Mouse (Mus musculus): ENCODE measurements around the gene Syt7. TPM values are rescaled to one million over a fixed set of nuclear protein-coding genes. Genes with fewer than 3 reads are reported as not detected.

Gene Syt7
- total RNA-seq, 2 experiments from 2014 or later = not detected

Other genes starting within 250 kb of the Syt7 start
- 68.1 and 70.8 TPM in 2 replicates for gene Fads1, start 206.2 kb upstream of the Syt7 start, total RNA-seq (2015; ENCODE audit: low replicate concordance)
- gene Fads1, start 206.2 kb upstream of the Syt7 start, total RNA-seq (2017; ENCODE audit: low replicate concordance) = 47.4 and 51.1 TPM in 2 replicates
- gene Tmem258, start 185.1 kb upstream of the Syt7 start, total RNA-seq (2015; ENCODE audit: low replicate concordance) = 117 and 140 TPM in 2 replicates
- gene Tmem258, start 185.1 kb upstream of the Syt7 start, total RNA-seq (2017; ENCODE audit: low replicate concordance) = 52.0 and 82.2 TPM in 2 replicates
- 84.0 and 108 TPM in 2 replicates for gene Fen1, start 184.9 kb upstream of the Syt7 start, total RNA-seq (2015; ENCODE audit: low replicate concordance)
- 100 and 189 TPM in 2 replicates for gene Fen1, start 184.9 kb upstream of the Syt7 start, total RNA-seq (2017; ENCODE audit: low replicate concordance)
- gene Myrf, start 148.3 kb upstream of the Syt7 start, total RNA-seq (2015; ENCODE audit: low replicate concordance) = not detected in 2 replicates
- gene Myrf, start 148.3 kb upstream of the Syt7 start, total RNA-seq (2017; ENCODE audit: low replicate concordance) = not detected in 2 replicates
- gene Dagla, start 84.2 kb upstream of the Syt7 start, total RNA-seq (2015; ENCODE audit: low replicate concordance) = not detected in 2 replicates
- gene Dagla, start 84.2 kb upstream of the Syt7 start, total RNA-seq (2017; ENCODE audit: low replicate concordance) = not detected in 2 replicates
- not detected in 2 replicates for gene Lrrc10b, start 68.4 kb downstream of the Syt7 start, total RNA-seq (2015; ENCODE audit: low replicate concordance)
- not detected in 2 replicates for gene Lrrc10b, start 68.4 kb downstream of the Syt7 start, total RNA-seq (2017; ENCODE audit: low replicate concordance)
- gene Ppp1r32, start 93.8 kb downstream of the Syt7 start, total RNA-seq (2015; ENCODE audit: low replicate concordance) = not detected in 2 replicates
- gene Ppp1r32, start 93.8 kb downstream of the Syt7 start, total RNA-seq (2017; ENCODE audit: low replicate concordance) = 1.4 TPM in 1 of 2 replicates, not detected in the other
- 73.4 and 91.5 TPM in 2 replicates for gene Cpsf7, start 136.2 kb downstream of the Syt7 start, total RNA-seq (2015; ENCODE audit: low replicate concordance)
- 63.5 and 75.6 TPM in 2 replicates for gene Cpsf7, start 136.2 kb downstream of the Syt7 start, total RNA-seq (2017; ENCODE audit: low replicate concordance)
- 28.1 and 46.1 TPM in 2 replicates for gene Sdhaf2, start 137.1 kb downstream of the Syt7 start, total RNA-seq (2015; ENCODE audit: low replicate concordance)
- gene Sdhaf2, start 137.1 kb downstream of the Syt7 start, total RNA-seq (2017; ENCODE audit: low replicate concordance) = 30.5 and 34.8 TPM in 2 replicates
- 9.2 and 15.5 TPM in 2 replicates for gene Tmem216, start 167.1 kb downstream of the Syt7 start, total RNA-seq (2015; ENCODE audit: low replicate concordance)
- gene Tmem216, start 167.1 kb downstream of the Syt7 start, total RNA-seq (2017; ENCODE audit: low replicate concordance) = 7.7 and 11.8 TPM in 2 replicates
- 23.8 and 27.7 TPM in 2 replicates for gene Cyb561a3, start 188.1 kb downstream of the Syt7 start, total RNA-seq (2015; ENCODE audit: low replicate concordance)
- 7.1 and 13.7 TPM in 2 replicates for gene Cyb561a3, start 188.1 kb downstream of the Syt7 start, total RNA-seq (2017; ENCODE audit: low replicate concordance)
- 36.0 and 39.0 TPM in 2 replicates for gene Tmem138, start 188.3 kb downstream of the Syt7 start, total RNA-seq (2015; ENCODE audit: low replicate concordance)
- 8.5 and 14.6 TPM in 2 replicates for gene Tmem138, start 188.3 kb downstream of the Syt7 start, total RNA-seq (2017; ENCODE audit: low replicate concordance)
- 58.0 and 75.0 TPM in 2 replicates for gene Ddb1, start 216.2 kb downstream of the Syt7 start, total RNA-seq (2015; ENCODE audit: low replicate concordance)
- 168 and 208 TPM in 2 replicates for gene Ddb1, start 216.2 kb downstream of the Syt7 start, total RNA-seq (2017; ENCODE audit: low replicate concordance)
- gene Tkfc, start 216.6 kb downstream of the Syt7 start, total RNA-seq (2015; ENCODE audit: low replicate concordance) = 4.6 and 6.1 TPM in 2 replicates
- 1.2 TPM in 1 of 2 replicates, not detected in the other for gene Tkfc, start 216.6 kb downstream of the Syt7 start, total RNA-seq (2017; ENCODE audit: low replicate concordance)
- gene Vwce, start 245.1 kb downstream of the Syt7 start, total RNA-seq (2015; ENCODE audit: low replicate concordance) = not detected in 2 replicates
- gene Vwce, start 245.1 kb downstream of the Syt7 start, total RNA-seq (2017; ENCODE audit: low replicate concordance) = 1.2 TPM in 1 of 2 replicates, not detected in the other

Data from erythroid progenitor cell, adult 5-6 weeks (primary cell).